Mouse (Mus musculus) urinary bladder, postnatal 36 days (tissue): Measurements from ENCODE around the gene Atp8b2.

Source experiments
- DNase-seq, 2 experiments: peaks; one replicate each; pipeline ENCODE4 v3.0.0; 2022; ENCODE audit warnings: low spot score in 2 of 2, mixed read lengths in 1 of 2

The Atp8b2 gene

DNA sequence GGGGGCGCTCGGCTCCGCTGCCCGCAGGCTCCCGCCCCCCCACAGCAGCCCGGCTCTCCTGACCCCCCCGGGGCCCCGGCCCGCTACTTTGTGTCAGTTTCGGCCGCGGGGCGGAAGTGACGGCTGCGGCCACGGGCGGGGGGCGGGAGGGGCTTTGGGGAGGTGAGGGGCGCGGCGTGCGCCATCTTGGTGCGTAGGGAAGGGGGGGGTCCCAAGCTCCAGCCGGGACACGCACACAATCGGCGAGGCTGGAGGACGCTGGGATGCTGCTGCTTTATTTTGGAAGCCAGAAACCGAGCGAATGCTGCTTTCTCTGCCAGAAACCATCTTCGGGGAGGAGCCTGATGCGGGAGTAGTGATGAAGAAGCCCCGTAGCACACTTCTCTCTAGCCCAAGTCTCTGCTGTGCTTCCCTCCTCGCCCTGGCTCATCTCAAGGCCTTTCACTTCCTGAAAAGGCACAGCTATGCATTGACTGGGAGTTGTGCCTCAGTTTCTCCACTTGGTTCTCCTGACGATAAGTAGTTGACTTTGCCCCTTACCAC is at the start of gene Atp8b2:
Atp8b2 (minus strand) TSS at position 288 of the 543 bp plus-strand sequence.
- DNase-seq, result peak; percentile 33 to 46

DNA sequence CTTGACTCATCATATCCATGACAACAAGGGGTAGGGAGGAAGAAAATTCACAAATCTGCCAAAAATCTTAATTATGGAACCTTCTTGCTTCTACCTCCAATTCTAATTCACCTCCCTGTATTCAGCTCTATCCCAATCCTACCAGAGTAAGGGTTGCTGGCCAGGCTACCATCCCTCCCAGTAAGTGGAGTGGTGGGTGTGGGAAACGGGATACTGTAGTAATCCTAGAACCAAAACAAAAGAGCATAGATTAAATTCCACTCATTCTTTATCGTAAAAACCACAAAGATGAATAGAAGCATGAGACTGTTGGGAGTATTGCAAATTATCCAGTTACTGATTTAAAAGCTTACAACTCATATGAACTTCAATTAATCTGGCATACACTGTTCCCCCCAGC is 47.0 kb upstream of the Atp8b2 start:
- no peak for DNase-seq

DNA sequence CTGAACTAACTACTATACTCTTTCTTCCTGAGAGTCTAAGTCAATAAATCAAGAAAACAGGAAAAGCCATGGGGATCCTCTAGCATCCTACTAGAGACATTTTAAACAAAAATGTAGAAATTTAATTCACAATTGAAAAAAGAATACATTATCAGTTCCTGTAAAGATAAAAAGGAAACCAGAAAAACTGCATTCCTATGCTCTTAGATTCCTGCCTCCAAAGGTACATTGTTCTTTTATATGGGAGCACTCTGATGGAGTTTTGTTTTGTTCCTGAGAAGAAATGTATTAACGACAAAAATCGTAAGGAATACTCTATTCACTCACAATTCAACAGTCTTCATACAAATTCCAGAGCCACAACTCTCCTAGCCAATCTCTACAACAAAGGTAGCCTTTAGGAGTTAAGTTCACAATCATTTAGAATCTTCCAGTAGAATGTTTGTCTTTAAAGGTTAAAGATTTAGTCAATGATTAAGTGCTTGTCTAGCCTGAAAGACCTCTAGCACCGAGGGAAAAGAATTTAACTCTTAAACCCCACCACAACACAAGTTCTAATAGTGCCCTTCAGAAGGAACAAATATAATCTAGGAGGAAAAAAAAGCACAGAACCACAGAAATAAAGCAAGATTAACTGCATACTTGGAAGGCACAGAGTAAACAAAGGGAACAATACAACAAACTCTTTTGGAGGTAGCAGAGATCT is 40.9 kb upstream of the Atp8b2 start:
- DNase-seq, result no peak

DNA sequence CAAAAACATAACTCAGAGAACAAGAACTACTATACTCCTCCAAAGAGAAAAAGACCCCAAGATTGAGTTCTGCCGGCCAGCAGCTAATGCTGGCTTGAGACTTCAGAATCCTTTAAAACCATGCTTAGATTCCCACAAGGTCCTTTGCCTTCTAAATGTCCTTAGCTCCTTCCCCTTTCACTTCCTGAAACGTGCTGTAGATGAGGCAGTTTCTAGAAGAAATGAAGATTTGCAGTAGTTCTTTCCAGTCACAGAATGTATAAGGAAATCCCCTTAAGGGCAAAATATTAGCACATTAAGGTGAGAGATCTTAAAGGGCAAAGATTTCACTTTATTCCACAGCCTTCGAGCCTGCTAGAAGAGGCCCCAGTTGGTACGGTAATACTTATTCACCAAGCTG is 36.5 kb upstream of the Atp8b2 start:
- no peak for DNase-seq

DNA sequence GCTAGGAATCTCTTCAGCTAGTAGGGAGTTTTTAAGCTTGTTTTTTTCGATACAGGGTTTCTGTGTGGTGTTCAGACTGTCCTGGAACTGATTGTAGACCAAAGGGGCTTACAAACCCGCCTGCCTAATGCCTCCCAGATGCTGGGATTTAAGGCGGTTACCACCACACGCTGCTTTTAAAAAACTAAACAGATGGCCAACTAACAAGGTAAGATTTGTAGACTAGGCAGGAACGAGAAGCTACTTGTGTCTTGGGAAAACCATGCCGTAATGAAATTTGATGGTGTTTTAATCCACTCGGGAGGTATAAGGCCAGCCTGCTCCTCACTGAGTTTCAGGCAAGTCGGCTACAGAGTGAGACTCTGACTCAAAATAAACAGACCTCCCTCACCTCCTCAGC is 35.8 kb upstream of the Atp8b2 start:
- DNase-seq, result peak in 1 of 2 experiments; percentile 6

DNA sequence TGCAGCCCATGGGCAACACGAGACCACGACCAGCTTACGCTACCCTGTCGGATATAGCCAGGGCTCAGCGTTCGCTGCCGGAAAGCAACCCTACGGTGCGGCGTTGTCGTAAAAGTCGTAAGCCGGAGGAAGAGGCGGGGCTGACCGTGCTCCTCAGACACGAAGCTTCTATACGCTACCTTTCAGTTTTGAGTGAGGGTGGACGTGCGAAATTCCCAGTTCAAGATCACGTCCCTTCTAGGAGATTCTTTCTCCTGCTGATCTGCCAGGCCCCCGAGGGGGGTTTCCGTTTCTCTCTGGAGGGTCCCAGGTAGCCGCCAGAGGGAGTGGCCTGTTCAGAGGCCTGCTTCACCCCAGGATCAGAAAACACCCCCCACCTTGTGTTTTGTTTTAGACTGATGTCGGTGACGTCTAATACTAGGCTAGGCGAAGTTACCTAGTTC is 35.3 kb upstream of the Atp8b2 start, which contains the start of gene Hax1:
Hax1 (minus strand) TSS at position 169 of the 443 bp plus-strand sequence.
- DNase-seq, result peak; percentile 88 to 92

DNA sequence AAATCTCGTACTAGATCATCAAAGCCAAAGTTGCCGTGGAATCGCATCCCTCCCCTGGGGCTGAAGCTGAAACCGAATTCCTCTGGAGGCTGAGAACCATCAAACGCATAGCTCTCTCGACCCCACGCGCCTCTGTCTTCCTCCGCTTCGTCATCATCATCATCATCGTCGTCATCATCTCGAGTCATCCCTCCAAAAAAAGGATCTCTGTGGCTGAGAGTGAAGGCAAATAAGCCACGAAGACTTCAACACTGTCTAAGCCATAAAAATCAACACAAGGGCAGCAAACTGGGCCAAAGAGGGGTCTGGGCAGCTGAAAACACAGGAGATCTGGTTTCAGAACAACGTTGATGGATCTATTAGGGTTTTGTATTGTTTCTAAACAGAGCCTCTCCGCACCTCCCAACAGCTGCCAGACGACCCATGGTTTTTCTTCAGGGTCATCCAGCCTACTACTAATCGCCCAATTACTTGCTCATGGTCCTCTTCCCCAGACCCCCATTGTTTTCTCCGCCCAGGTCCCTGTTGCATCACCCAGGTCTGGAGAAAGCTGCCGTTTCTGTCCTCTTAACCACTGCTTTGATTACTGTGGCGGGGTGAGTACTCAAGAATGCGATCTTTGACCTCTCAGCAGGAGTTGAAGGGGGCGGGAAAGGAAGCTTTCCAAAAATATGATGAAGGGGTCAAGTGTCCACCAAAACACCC is 34.6 kb upstream of the Atp8b2 start:
- no peak for DNase-seq

DNA sequence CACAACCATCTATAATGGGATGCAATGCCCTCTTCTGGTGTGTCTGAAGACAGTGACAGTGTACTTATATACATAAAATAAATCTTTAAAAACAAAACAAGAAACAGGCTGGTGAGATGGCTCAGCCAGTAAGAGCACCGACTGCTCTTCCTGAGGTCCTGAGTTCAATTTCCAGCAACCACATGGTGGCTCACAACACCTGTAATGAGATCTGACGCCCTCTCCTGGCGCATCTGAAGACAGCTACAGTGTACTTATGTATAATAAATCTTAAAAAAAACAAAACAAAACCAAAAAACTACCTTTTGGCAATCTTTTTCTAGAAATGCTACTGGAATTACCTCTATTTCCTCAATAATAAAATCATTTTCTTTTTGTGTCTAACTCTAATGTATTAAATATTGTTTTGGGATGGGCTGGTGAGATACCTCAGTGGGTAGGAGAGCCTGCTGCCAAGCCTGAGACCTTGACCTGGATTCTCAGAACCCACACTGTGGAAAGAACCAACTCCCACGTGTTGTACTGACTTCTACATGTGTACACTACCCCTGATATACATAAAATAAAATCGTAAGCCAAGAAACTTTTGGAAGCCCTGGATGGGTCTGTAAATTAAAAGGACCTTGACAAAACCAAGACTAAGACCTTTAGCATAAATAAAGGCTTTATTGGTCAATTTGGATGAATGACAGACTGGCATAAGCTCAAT is 31.7 kb upstream of the Atp8b2 start:
- DNase-seq, result no peak

DNA sequence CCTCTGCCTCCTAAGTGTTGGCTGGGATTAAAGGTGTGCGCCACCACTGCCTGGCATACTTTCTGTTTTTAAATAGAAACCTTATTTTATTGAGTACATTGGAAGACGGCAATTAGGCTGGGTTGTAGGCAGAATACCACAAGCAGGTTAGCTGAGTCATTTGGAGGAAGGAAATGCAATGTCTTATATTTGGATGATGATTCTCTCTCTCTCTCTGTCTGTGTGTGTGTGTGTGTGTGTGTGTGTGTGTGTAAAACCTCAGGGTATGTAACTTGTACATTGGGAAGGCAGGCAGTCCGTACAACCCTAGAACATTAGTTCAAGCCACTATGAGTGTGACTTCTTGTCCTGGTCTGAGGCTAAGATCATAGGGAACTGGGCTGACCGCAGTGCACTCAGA is 24.5 kb upstream of the Atp8b2 start:
- no peak for DNase-seq

DNA sequence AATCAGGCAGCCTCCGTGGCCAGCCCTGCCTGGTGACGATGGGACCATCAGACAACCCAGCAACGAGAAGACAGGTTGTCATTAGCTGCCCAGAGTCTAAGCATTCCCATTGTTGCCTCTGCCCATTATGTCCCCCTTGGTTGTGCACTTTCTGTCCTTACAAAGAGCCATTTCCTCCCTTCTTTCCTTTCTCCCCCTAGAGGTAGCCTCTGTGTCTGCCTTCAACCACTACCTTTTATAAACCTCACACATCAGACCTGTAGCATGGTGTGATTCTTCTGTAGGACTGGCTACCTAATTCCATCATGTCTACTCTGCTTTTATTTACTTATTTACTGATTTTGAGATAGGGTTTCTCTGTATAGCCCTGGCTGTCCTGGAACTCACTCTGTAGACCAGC is 23.9 kb upstream of the Atp8b2 start:
- no peak for DNase-seq

DNA sequence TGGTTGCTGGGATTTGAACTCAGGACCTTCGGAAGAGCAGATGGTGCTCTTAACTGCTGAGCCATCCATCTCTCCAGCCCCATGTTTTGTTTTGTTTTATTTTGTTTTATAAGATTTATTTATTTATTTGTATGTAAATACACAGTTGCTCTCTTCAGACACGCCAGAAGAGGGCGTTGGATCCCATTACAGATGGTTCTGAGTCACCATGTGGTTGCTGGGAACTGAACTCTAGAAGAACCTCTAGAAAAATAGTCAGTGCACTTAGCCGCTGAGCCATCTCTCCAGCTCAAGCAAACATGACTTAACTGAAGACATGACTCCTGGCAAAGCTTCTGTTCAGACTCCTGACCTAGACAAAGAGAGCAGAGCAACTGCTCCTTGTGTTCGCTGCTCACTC is 19.1 kb upstream of the Atp8b2 start:
- no peak for DNase-seq

DNA sequence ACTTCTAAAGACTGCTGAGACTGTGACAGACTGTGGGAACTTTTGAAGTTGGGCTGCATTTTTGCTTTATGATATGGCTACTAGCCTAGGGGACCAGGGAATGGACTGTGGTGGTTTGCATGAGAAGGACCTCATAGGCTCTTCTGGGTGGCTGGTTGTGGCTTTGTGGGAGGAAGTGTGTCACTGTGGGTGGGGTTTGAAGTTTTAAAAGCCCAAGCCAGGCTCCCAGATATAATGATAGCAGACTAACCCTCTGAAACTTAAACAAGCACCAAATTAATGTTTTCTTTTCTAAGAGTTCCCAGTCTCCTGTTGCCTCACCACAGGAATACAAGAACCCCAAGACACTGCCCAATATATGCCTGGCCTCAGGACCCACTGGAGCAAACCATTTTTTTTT is 13.6 kb upstream of the Atp8b2 start:
- DNase-seq, result no peak

DNA sequence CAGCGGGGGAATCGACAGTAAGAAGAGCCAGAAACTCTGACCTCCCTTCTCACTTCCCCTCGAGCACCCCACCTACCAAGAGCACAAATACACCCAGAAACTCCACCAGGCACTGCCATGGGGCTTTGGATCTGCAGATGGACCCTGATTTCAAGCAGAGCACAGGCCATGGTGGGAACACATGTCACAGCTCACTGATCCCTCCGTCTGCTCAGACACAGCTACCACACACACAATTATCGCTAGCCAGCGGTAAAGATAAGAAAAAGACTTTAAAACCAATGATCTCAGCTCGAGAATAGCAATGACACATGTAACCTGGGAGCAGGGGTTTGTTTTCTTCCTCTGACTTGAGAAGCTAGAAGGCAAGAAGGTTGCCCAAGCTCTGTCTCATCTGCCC is 5.2 kb upstream of the Atp8b2 start:
- DNase-seq, result no peak

DNA sequence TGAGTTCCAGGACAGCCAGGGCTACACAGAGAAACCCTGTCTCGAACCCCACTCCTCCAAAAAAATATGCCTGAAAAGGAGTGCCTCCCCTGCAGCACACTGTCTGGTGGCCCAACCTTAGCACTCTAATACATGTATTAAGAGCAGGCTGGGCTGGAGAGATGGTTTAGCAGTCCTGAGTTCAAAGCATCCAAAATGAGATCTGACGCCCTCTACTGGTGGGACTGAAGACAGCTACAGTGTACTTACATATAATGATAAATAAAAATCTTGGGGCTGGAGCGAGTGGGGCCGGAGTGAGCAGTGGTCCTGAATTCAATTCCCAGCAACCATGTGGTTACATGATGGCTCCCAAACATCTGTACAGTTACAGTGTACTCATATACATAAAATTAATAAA is 3.6 kb upstream of the Atp8b2 start:
- DNase-seq, result no peak

DNA sequence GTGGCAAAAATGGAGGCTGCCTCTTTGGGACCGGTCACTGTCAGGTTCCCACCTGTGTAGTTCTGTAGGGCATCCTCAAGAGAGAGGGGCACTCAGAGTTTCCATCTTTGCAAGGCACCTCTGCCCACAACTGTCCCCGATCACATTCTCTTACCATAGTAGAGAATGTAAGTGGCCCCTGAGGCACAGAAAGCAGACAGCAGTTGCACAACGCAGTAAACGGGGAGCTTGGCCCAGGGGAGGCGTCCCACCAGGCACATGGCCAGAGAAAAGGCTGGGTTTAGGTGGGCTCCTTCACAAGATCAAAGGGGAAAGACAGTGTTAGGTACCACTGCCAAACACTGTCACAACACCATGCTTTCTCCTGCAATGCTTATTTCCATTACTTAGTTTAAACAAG is 2.7 kb upstream of the Atp8b2 start:
- DNase-seq, result no peak

DNA sequence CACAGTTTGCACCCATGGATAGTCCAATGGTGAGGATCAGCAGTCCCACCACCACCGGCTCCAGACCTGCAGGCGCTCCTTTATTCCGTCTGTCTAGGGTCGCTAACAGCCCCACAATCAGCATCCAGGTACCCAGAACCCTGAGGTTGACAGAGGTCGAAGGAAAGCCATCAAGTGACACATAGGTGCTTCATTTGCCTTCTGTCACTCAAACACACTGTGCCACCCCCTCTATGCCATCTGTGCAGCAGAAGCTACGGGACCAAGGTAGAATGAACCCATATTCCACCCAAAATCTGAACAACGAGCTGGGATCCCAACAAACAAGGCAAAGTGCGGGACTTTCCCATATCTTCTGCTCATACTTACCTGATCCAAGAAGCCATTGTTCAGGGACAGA is 2.2 kb upstream of the Atp8b2 start:
- DNase-seq, result no peak

DNA sequence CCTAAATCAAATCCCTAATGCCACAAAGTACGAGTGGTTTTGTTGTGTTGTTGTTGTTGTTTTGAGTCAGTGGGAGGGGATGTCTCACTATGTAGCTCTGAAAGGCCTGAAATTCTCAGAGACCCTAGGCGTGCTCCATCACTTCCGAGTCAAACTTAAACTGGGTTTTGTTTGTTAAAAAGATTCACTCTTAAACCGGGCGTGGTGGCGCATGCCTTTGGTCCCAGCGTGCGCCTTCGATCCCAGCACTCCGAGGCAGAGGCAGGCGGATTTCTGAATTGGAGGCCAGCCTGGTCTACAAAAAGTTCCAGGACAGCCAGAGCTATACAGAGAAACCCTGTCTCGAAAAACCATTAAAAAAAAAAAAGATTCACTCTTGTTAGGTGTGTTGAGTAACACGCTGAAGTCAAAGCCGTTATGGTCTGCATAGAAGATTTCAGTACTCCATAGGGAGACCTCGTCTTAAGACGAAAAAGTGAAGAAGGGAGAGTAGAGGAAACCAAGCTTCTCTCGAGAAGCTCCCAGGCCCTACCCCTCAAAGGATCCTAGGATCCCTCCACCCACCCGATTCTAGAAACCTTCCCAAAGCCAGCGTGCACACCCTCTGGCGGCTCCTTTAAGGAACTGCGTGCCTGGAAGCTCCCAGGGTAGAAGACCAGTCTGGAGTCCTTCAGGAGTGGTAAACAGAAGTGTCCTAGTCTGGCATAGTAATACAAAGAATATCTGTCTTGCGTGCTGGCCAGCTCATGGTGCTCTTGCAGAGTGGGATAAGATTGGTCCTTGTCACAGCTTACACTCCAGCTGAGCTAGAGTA is 825 bp upstream of the Atp8b2 start:
- peak; percentile 51 to 65 for DNase-seq

DNA sequence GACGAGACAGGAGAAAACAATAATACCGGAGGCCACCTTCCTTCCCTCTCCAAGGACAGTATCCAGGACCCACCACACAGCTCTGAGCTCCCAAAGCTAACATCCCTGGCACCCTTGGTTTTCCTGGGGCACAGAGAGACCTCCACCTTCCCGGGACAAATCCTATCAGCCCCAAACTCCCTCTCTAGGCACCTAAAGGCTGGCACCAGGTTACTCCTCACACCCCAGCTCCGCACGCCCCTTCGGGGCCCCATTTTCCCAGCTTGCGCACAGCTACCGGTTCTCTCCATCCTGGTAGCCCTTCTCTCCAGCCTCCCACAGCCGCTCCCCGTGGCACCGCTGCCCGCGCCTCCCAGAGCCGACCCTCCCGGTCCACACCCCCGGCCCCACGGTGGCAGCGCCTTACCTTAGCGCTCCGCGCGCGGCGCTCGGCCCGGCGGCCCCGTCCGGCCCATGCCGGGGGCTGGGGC is 522 bp downstream of the Atp8b2 start:
- no peak for DNase-seq

DNA sequence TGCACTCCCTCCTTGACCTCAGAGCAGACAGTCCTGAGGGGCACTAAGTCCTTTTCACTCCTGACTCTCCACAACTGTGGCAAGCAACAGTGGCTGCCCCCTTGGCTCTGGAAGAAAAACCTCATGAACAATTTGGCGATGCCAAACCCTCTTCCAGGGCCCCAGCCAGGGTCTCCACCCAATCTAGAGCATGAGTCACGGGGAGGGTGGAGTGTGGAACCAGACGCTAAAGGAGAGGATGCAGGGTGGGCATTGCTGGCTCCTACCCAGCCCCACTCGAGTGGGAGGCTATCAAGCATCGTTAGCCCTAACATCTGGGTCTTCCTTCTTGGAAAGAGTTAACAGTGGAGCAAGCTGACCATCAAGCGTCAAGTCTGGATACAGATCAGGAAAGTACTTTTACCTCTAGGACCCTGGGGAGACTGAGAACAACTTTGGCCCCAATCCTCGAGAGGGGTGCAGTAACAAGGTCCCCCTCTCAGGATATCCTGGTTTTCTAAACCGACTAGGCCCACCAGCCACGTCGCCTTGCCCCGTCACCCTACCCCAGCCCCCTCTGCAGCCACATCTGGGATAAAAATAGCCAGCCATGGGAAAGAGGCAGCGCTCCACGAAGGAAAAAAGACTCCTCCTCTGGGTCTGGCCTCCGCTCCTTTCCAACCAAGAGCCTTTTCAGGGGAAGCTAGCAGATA is 1.1 kb downstream of the Atp8b2 start:
- peak; percentile 34 to 45 for DNase-seq

DNA sequence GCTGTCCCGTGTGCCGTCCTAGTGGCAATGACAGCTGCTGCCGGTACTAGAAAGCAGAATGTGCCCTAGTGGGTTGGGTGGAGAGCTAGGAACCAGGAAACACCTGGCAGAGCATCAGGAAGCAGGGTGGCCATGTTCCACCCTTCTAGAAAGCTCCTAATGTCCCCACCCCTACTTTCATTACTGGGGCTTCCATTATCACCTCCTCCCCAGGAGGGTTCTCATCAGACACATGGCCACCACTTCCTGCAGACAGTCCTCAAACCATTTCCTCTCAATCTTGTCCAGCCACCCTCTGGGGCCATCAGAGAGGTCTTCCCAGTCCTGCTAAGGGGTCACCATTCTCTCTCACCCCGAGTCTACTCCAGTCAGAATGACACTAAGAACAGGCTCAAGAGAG is 1.9 kb downstream of the Atp8b2 start:
- DNase-seq, result no peak

DNA sequence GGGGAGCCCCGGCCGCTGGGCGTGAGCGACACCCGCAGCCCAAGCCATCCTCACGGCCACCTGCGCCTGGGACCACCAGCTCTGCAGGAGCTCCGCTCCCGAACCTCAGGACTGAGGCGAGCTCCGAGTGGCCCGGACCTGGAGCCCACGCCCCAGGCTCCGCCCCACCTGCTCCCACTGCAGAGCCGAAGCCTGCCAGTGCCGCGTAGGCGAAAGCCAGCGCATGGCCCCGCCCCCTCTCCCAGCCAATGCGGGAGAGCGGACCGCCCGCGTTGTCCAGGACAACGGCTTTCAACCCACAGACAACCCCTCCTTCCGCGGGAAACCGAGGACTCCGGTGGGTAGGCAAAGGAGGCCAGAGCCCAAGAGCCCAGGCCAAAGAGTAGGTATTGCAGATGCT is 2.8 kb downstream of the Atp8b2 start:
- peak; percentile 86 to 92 for DNase-seq
